Mouse (Mus musculus): ENCODE data around the gene Psmd12.

- TF ChIP-seq GATA1 (IDR thresholded peaks at IDR 0.05; ENCODE audit: low read depth, low read length) (no peak), CHD1 (IDR thresholded peaks at IDR 0.05; ENCODE audit: low read depth, low read length) (no peak), HCFC1 (IDR thresholded peaks at IDR 0.05; ENCODE audit: low read depth, low read length) (no peak), EP300 (IDR thresholded peaks at IDR 0.05; ENCODE audit: low read depth in 1 of 2, low read length in 2 of 2) (no peak), NRF1 (IDR thresholded peaks at IDR 0.05; ENCODE audit: insufficient read depth, low read depth, low read length, poor library complexity, severe bottlenecking) (no peak), KAT2A (conservative IDR thresholded peaks at IDR 0.05; ENCODE audit: low read depth, low read length) (no peak), CTCF (IDR thresholded peaks at IDR 0.05 in 2 of 3, conservative IDR thresholded peaks at IDR 0.05 in 1 of 3; ENCODE audit: control insufficient read depth in 1 of 3, insufficient read depth in 1 of 3, low read depth in 2 of 3, low read length in 3 of 3, poor library complexity in 1 of 3, severe bottlenecking in 1 of 3) (no peak), E2F4 (IDR thresholded peaks at IDR 0.05; ENCODE audit: borderline replicate concordance, low read depth, low read length) (no peak)
Observed at GRCm38 (mm10) chr11:107529320-107529719, 50.0 kb downstream of the Psmd12 start.
